Mouse (Mus musculus): Measurements from ENCODE around the gene Radil.

The Radil gene

DNA sequence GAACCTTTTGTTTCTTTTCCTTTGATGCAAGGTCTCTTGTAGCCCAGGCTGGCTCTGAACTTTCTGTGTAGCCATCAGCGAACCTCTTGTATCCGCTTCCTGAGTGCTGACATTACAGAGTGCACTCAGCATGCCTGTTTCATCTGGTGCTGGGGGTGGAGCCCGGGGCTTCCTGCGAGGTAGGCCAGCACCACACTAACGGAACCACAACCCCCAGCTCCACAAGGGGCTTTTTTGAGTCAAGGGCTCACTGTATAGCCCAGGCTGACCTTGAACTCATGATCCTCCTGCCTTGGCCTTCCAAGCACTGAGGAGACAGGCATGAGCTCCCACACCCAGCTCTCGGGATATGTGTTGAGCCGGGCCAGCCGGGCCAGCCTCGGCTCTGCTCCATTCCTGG lies 100.1 kb downstream of the Radil start:
- DNase-seq (ENCODE audit: low read depth in 2 of 2, low spot score in 2 of 2): no peak

GRCm38 (mm10) chr5:142448623-142449022 lies 102.3 kb downstream of the Radil start:
- no peak for DNase-seq (ENCODE audit: low read depth in 2 of 2, low spot score in 2 of 2)

GRCm38 (mm10) chr5:142448076-142448475 lies 102.8 kb downstream of the Radil start:
- peak; percentile 88 to 94 for DNase-seq (ENCODE audit: low read depth in 2 of 2, low spot score in 2 of 2)

DNA sequence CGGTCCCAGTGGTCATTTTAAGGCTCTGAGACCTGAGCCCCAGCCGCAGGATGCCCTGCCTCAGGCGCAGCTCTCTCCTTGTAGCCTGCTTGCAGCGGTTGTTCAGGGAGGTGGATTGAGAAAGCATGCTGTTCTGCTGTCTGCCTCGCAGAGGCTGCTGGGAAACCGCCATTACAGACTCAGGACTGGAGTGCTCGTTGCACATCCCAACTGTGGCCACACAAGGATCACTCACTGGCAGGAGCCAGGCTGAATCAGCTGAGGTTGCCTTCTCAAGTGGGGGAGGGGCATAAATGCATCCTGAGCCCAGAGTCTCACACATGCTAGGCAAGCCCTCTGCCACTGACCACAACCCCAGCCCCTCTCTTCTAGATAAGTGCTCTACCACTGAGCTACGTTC lies 105.2 kb downstream of the Radil start:
- DNase-seq (ENCODE audit: low read depth in 2 of 2, low spot score in 2 of 2): no peak

- DNase-seq (ENCODE audit: low read depth in 2 of 2, low spot score in 2 of 2): no peak
Observed at GRCm38 (mm10) chr5:142444791-142445531, 105.9 kb downstream of the Radil start.

GRCm38 (mm10) chr5:142443994-142444393 lies 106.9 kb downstream of the Radil start:
- DNase-seq (ENCODE audit: low read depth in 2 of 2, low spot score in 2 of 2): no peak

- no peak for DNase-seq (ENCODE audit: low read depth in 2 of 2, low spot score in 2 of 2)
Observed at GRCm38 (mm10) chr5:142443514-142443913, 107.4 kb downstream of the Radil start.

DNA sequence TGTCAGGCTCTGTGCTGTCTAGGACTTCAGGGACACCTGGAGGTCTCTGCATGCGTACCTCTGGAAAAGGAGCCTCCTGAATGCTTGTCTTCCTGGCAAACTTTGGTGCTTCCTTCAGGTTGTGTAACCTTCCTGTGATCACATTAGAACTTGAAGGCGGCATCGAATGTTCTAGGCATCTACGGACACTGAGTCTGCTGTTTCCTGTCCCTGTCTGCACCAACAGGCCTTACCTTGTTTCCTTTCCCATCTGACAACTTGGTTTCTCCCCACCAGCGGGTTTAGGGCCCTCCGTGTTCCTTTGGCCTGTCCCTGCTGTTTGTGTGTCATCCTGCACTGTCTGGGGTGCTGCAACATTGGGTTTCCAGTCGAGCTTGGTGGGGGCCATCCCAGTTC lies 108.9 kb downstream of the Radil start:
- DNase-seq (ENCODE audit: low read depth in 2 of 2, low spot score in 2 of 2): no peak

DNA sequence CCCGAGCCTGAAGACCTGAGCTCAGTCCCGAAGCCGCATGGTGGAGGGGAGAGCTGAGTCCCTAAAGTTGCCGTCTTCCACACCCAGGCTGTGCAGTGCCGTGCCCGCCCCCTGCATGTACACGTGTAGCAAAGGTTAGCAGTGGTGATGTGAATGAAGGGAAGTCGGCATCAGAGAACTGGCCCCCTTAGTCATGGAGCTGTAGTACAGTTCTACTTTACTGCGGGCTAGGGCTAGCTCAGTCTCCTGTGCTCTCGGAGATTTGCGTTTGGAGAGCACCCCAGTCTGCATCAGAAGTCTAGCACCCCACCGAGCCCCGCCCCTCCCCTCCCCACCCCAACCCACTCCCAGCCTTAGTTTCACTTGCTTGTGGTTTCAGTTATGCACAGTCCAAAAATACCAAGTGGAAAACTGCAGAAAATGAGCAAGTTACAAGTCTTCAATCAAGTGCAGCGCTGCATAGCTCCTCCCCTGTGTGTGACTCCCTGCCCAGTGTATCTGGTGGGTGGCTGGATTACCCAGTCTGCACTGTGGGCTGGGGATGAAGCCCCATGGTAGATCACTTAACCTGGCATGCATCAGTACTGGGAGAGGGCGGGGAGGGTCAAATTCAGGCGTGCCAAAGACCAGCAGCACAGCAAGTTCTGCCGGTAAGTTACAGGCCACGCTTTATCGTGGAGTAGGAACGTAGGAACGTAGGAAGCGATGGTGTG lies 109.4 kb downstream of the Radil start:
- peak; percentile 31 to 33 for DNase-seq (ENCODE audit: low read depth in 2 of 2, low spot score in 2 of 2)

DNA sequence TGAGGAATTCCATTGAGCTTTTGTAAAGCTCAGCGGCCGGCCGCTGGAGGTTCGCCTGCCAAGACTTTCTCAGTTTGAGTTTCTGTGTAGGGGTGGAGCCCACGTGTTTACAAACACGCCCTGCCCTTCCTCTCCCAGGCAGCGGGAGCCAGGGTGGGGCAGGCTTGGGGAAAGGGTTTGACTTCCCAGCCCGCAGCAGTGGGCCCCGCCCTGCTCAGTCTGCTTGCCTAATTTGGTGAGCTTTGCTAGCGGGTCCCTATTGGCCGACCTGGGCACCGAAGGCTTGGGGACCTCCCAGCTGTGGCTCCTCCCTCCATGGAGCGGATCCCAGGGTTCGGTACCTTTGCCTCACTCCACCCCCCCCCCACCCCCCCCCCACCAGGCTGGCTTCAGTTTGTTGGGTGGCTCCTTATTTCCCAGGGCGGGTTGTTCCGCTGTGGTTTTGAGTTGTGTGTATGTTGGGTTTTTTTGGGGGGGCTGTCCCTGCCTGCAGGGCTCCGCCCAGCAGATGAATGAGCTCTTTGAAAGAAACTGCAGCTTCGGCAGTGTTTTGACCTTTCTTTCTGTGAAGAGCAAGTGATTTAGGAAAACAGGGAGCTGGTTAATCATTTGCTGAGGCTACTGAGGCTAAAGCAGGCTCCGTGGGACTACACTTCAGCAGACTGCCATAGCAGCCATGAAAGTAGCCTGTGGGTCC lies 110.3 kb downstream of the Radil start:
- DNase-seq (ENCODE audit: low read depth in 2 of 2, low spot score in 2 of 2): peak; percentile 84 to 86

DNA sequence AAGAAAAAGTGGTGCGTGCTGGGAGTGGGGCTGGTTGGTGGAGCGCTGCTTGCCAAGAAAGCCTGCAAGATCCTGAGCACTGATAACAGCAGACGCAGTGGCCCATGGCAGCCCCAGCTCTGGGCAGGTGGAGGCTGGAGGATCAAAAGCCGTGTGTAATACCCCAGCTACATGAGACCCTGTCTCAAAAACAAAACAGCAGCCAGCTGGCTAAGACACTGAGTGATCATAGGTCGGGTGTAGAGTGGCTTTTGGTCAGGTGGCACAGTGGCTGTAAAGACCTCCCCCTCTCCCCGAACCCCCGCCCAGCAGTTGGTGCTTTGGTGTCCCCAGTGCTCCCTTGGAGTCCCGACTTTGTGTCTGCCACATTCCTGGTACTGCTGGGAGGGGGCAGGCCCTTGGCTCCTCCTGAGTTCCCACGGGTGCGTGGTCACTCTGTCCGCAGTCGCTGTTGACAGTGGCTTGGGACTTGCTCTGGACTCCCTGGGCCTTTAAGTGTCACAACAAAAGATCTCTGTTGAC lies 110.9 kb downstream of the Radil start:
- peak; percentile 36 to 38 for DNase-seq (ENCODE audit: low read depth in 2 of 2, low spot score in 2 of 2)

GRCm38 (mm10) chr5:142438380-142438938 lies 112.4 kb downstream of the Radil start:
- DNase-seq (ENCODE audit: low read depth in 2 of 2, low spot score in 2 of 2): no peak

DNA sequence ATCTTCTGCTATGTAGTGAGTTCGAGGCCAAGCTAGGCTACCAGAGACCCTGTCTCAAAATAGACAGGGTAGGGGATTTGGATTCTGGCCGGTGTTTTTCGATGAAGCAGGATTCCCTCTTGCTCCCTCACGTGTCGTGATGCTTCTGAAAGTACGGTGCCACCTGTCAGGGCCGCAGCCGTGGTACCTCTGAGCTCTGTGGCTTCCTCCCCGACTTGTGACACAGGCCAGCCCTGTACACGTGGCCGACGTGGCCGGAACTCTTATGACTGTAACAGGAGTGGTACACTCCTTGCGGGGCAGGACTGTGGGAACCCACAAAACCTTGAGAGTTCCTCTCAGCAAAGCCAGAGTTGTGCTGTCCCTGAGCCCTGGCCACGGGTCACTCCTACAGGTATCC lies 115.2 kb downstream of the Radil start:
- peak in 1 of 2 experiments; percentile 24 for DNase-seq (ENCODE audit: low read depth in 2 of 2, low spot score in 2 of 2)
